8 mouse cellular contexts compared by ENCODE assay signal in the genomic region with DNA sequence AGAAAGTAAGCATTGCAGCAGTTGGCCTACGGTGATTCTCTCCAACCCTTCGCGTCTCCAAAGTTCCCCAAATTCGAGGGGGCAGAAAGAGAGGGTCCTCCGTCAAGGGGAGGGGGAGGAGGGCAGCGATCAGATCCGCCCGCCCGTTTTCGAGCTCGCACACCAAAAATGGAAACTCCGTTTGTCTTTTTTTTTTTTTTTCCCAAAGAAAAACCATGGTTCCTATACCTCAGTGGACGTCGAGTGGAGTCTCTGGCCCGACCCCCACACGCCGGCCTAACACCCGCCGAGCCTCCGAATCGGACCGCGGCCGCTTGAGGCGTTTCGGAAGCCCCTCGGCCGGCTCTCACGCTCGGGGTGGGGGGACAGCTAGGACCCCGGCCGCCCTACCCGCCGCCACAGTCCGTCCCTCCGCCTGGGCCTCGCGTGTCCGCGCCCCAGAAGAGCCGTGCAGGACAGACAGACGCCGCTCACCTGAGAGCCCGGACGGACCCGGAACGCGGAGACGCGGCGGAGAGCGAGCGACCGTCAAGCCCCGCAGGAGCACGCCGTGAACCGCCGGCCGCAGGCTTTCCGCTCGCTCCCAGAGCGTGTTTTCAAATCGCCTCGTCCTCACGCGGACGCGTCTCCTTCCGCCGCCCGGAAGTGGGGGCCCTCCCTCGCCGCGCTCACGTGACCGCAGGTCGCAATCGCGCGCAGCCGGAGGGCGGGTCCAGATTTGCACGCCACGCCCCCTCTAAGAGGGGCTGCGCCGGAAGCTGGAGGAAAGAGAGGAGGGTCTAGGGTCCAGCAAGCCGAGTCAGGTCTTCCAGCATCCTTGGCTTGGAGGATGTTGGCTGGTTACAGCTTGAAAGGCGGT. TPM values are rescaled to one million over a fixed set of nuclear protein-coding genes. Genes with fewer than 3 reads are reported as not detected.
DNase-seq lines count a peak whose midpoint lies in the region; ATAC-seq and TF ChIP-seq lines count a peak whose summit lies in the region.

A gene (minus strand): TSS at position 668 of the 859 bp plus-strand sequence.

- H3K4me2 ChIP-seq in embryonic facial prominence, embryonic 13.5 days, result peak within 1 kb of the TSS; percentile 72
- H3K4me2 ChIP-seq in limb, embryonic 12.5 days, result peak within 1 kb of the TSS; percentile 77
- peak within 1 kb of the TSS; percentile 89 for H3K4me2 ChIP-seq in midbrain, embryonic 15.5 days

- H3K36me3 ChIP-seq in embryonic facial prominence, embryonic 13.5 days, result peaks cover 8% of the 10 kb centered on the region
- peaks cover 4% of the 10 kb centered on the region for H3K36me3 ChIP-seq in kidney, adult 2 months (ENCODE audit: control insufficient read depth, insufficient read depth, low read length)
- H3K36me3 ChIP-seq in limb, embryonic 12.5 days, result peaks cover 8% of the 10 kb centered on the region
- peaks cover 5% of the 10 kb centered on the region; the same call in 1 of the 2 replicates for H3K36me3 ChIP-seq in midbrain, embryonic 15.5 days (replicated peaks)
- peaks cover 7% of the 10 kb centered on the region for H3K36me3 ChIP-seq in spleen, adult 2 months (ENCODE audit: control insufficient read depth, insufficient read depth, low read length)

- peak within 1 kb of the TSS; percentile 89 for H3K27ac ChIP-seq in embryonic facial prominence, embryonic 13.5 days
- H3K27ac ChIP-seq in kidney, adult 2 months (ENCODE audit: insufficient read depth, low read depth, low read length), result no peak within 1 kb of the TSS
- H3K27ac ChIP-seq in limb, embryonic 12.5 days, result peak within 1 kb of the TSS; percentile 86
- peak within 1 kb of the TSS; percentile 78 for H3K27ac ChIP-seq in midbrain, embryonic 15.5 days
- H3K27ac ChIP-seq in spleen, adult 2 months (ENCODE audit: insufficient read depth, low read length), result peak within 1 kb of the TSS; percentile 79

- peak; percentile 94 for DNase-seq in 3134 (ENCODE audit: extremely low read depth, insufficient read length, low spot score)
- DNase-seq in adrenal gland, postnatal 36 days, result peak; percentile 93 to 96
- peak; percentile 94 for DNase-seq in heart, adult 18-20 months
- DNase-seq in kidney, adult 2 months, result peak; percentile 92
- DNase-seq in spleen, adult 2 months (ENCODE audit: low read depth in 1 of 2, low spot score in 2 of 2), result peak; percentile 78 to 92

- H3K4me1 ChIP-seq in embryonic facial prominence, embryonic 13.5 days, result peaks cover 16% of the 10 kb centered on the region
- no peaks in the 10 kb centered on the region for H3K4me1 ChIP-seq in kidney, adult 2 months (ENCODE audit: control insufficient read depth, insufficient read depth, low read length)
- peaks cover 19% of the 10 kb centered on the region for H3K4me1 ChIP-seq in limb, embryonic 12.5 days (replicated peaks)
- H3K4me1 ChIP-seq in midbrain, embryonic 15.5 days, result peaks cover 21% of the 10 kb centered on the region
- H3K4me1 ChIP-seq in spleen, adult 2 months (ENCODE audit: control insufficient read depth, insufficient read depth, insufficient read length), result peaks cover 2% of the 10 kb centered on the region; the same call in 1 of the 2 replicates

- no peak for TF ChIP-seq CTCF in kidney, adult 2 months (conservative IDR thresholded peaks at IDR 0.05; ENCODE audit: insufficient read depth, insufficient read length, low read depth, low read length)
- TF ChIP-seq CTCF in spleen, adult 2 months (IDR thresholded peaks at IDR 0.05; ENCODE audit: extremely low read depth, insufficient read depth, insufficient read length, insufficient replicate concordance), result no peak

- peak; percentile 25 for TF ChIP-seq POLR2A in kidney, adult 2 months (IDR thresholded peaks at IDR 0.05; ENCODE audit: low read depth, low read length)
- no peak for TF ChIP-seq POLR2A in spleen, adult 2 months (IDR thresholded peaks at IDR 0.05; ENCODE audit: low read depth, low read length)

- no peaks in the 10 kb centered on the region for H3K9me3 ChIP-seq in embryonic facial prominence, embryonic 13.5 days
- H3K9me3 ChIP-seq in limb, embryonic 12.5 days, result no peaks in the 10 kb centered on the region
- H3K9me3 ChIP-seq in midbrain, embryonic 15.5 days, result no peaks in the 10 kb centered on the region

- no peaks in the 10 kb centered on the region for H3K27me3 ChIP-seq in embryonic facial prominence, embryonic 13.5 days
- H3K27me3 ChIP-seq in kidney, adult 2 months (replicated peaks; ENCODE audit: control insufficient read depth, insufficient read depth, low read length), result no peaks in the 10 kb centered on the region
- H3K27me3 ChIP-seq in limb, embryonic 12.5 days, result no peaks in the 10 kb centered on the region
- no peaks in the 10 kb centered on the region for H3K27me3 ChIP-seq in midbrain, embryonic 15.5 days (replicated peaks)
- H3K27me3 ChIP-seq in spleen, adult 2 months (ENCODE audit: control insufficient read depth, insufficient read depth, low read length), result no peaks in the 10 kb centered on the region

- peak within 1 kb of the TSS; percentile 96 for H3K9ac ChIP-seq in embryonic facial prominence, embryonic 13.5 days
- H3K9ac ChIP-seq in limb, embryonic 12.5 days (replicated peaks), result peak within 1 kb of the TSS; percentile 96
- peak within 1 kb of the TSS; percentile 79 for H3K9ac ChIP-seq in midbrain, embryonic 15.5 days

- ATAC-seq in embryonic facial prominence, embryonic 13.5 days (ENCODE audit: insufficient number of reproducible peaks, insufficient read depth, low FRiP score, low TSS enrichment, low read depth), result peak; percentile 92
- peak; percentile 90 for ATAC-seq in limb, embryonic 12.5 days (ENCODE audit: insufficient number of reproducible peaks, insufficient read depth, low FRiP score, low TSS enrichment, low read depth)
- ATAC-seq in midbrain, embryonic 15.5 days (replicated peaks), result peak; percentile 98

- WGBS in embryonic facial prominence, embryonic 13.5 days, result under 1% methylated on average over 89 of the region's 89 CpGs
- under 1% methylated on average over 89 of the region's 89 CpGs for WGBS in kidney, adult 2 months
- under 1% methylated on average over 89 of the region's 89 CpGs for WGBS in limb, embryonic 12.5 days
- under 1% methylated on average over 87 of the region's 89 CpGs for WGBS in midbrain, embryonic 15.5 days
- WGBS in spleen, adult 2 months, result 1% methylated on average over 88 of the region's 89 CpGs

- H3K4me3 ChIP-seq in embryonic facial prominence, embryonic 13.5 days, result peak within 1 kb of the TSS; percentile 99
- H3K4me3 ChIP-seq in kidney, adult 2 months (ENCODE audit: insufficient read depth, low read depth, low read length), result peak within 1 kb of the TSS; percentile 69
- H3K4me3 ChIP-seq in limb, embryonic 12.5 days (replicated peaks), result peak within 1 kb of the TSS; percentile 95
- peak within 1 kb of the TSS; percentile 90 for H3K4me3 ChIP-seq in midbrain, embryonic 15.5 days
- H3K4me3 ChIP-seq in spleen, adult 2 months (ENCODE audit: extremely low read depth, insufficient read depth, insufficient read length), result peak within 1 kb of the TSS; percentile 85

RNA-seq across cellular contexts. Expression of the gene that starts here (rescaled TPM):
- total RNA-seq in adrenal gland, postnatal 36 days (2021), result 10 to 100 TPM; 21.2 to 26.7 TPM
- polyA plus RNA-seq in embryonic facial prominence, embryonic 13.5 days (2015; fragmentation: Nextera tagmentation; extraction: Ambion mirVana), result 60.8 and 62.7 TPM in 2 replicates
- 1 to 10 TPM; 6.9 to 9.3 TPM for total RNA-seq in heart, adult 18-20 months (2021)
- polyA plus RNA-seq in kidney, adult 2 months (2012; rRNA removed), result 5.7 and 9.4 TPM in 2 replicates
- 67.6 and 70.1 TPM in 2 replicates for polyA plus RNA-seq in limb, embryonic 12.5 days (2016; fragmentation: Nextera tagmentation; extraction: Ambion mirVana)
- polyA plus RNA-seq in midbrain, embryonic 15.5 days (2015; fragmentation: Nextera tagmentation; extraction: Ambion mirVana), result 36.5 and 38.1 TPM in 2 replicates
- polyA plus RNA-seq in spleen, adult 2 months (2012; rRNA removed), result 6.8 and 9.2 TPM in 2 replicates
